Mouse (Mus musculus) heart, embryonic 10.5 days (tissue): ENCODE data around the gene Ylpm1. TPM values are rescaled to one million over a fixed set of nuclear protein-coding genes. Genes with fewer than 3 reads are reported as not detected.
A peak's percentile ranks its signal among the peaks of the same experiment; 100 is the strongest.

Experiments used
- DNase-seq: peaks from one replicate; pipeline ENCODE4 v3.0.0-alpha.2; 2017; ENCODE audit warnings: low spot score
- H3K27ac ChIP-seq: fragments of 300-500 bp; sonication (generic); 2 replicates; pipeline ENCODE4 v1.5.1; 2016; ENCODE audit warnings: mild to moderate bottlenecking
- H3K27me3 ChIP-seq: fragments of 300-500 bp; sonication (generic); 2 replicates; pipeline ENCODE4 v1.6.1; 2016; ENCODE audit warnings: mild to moderate bottlenecking; ENCODE audit not compliant: poor library complexity, insufficient read depth, severe bottlenecking
- H3K36me3 ChIP-seq: fragments of 300-500 bp; sonication (generic); 2 replicates; pipeline ENCODE4 v1.6.1; 2016; ENCODE audit warnings: mild to moderate bottlenecking, moderate library complexity
- H3K4me1 ChIP-seq: fragments of 300-500 bp; sonication (generic); 2 replicates; pipeline ENCODE4 v1.6.1; 2016; ENCODE audit warnings: mild to moderate bottlenecking
- H3K4me3 ChIP-seq: fragments of 300-500 bp; sonication (generic); 2 replicates; pipeline ENCODE4 v1.5.1; 2016; ENCODE audit warnings: mild to moderate bottlenecking, moderate library complexity
- H3K9me3 ChIP-seq: fragments of 300-500 bp; sonication (generic); 2 replicates; pipeline ENCODE4 v1.6.1; 2016; ENCODE audit warnings: mild to moderate bottlenecking, moderate library complexity
- WGBS: fragments of 180-500 bp; shearing (Covaris S2); methylation state at CpG from one replicate; pipeline ENCODE4 v1.1.7; 2016; 5-methylcytosine and 5-hydroxymethylcytosine counted together
- polyA plus RNA-seq: library from polyadenylated mRNA; unstranded; fragments of >200 nt; fragmentation: Nextera tagmentation; extraction: Ambion mirVana; gene quantifications from 2 replicates; pipeline ENCODE4 v1.2.1, GENCODE M21; 2016

Gene Ylpm1
- polyA plus RNA-seq, 1 experiment from 2014 or later: 28.7 TPM

DNA sequence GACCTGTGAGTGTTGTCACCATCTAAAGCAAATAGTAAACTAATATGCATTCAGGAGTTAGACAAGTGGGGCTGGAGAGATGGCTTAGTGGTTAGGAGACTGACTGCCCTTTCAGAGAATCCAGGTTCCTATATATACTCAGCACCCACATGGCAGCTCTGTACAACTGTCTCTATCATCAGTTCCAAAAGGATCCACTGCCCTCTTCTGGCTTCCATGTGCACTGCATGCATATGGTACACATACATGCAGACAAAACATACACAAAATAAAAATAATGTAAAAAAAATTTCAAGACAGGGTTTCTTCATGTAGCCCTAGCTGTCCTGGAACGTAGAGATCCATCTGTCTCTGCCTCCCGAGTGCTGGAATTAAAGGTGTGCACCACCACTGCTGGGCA, 36.6 kb downstream of the Ylpm1 start:
- Histone ChIP-seq H3K4me1 (no peaks in the 10 kb centered on the region), H3K27ac (no peak overlapping the region), H3K36me3 (peaks cover 60% of the 10 kb centered on the region), H3K27me3 (no peaks in the 10 kb centered on the region), H3K9me3 (no peaks in the 10 kb centered on the region), H3K4me3 (no peak overlapping the region)
- WGBS: 92% methylated on average over 2 of the region's 2 CpGs
- no peak for DNase-seq

DNA sequence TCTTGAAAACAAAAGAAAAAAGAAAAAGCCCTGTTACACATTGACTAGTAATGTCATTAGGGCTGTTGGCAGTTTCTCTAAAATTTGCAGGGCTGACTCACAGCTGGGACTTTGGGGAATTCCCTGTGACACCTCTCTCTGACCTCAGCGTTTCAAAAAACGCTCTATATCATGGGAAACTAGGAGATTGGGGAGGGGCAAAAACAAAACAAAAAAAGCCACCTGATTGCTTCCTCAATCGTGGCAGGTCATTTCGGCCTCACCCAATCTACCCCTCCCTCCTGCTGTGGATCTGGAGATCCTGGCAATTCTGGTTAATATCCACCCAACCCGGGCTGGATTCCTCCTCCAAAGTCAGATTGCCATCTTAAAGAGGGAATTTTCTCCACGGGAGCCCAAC, 55.1 kb downstream of the Ylpm1 start:
- no peak for DNase-seq
- Histone ChIP-seq H3K9me3 (no peaks in the 10 kb centered on the region), H3K36me3 (peaks cover 53% of the 10 kb centered on the region), H3K4me1 (peaks cover 6% of the 10 kb centered on the region; the same call in 1 of the 2 replicates), H3K27ac (no peak overlapping the region), H3K4me3 (no peak overlapping the region), H3K27me3 (no peaks in the 10 kb centered on the region)
- WGBS: 81% methylated on average over 6 of the region's 6 CpGs

DNA sequence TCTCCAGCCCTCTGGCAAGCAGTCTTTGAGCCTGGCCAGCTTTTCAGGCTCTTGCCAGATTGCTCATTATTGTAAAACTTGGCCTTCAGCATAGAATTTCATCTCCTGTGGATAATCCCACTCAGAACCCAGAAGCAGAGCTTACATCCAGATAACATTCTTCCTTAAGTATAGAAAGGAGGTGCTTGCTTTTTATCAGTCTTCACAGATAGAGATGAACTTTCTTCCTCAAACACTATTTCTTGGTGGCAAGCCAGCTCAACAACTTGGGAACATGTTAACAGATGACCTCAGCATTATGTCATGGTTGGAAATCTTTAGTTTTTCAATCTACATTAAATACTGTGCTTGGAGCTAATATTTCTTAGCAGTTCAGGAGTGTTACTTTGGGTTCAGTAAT, 74.9 kb downstream of the Ylpm1 start:
- no peak overlapping the region for H3K4me3 ChIP-seq
- H3K9me3 ChIP-seq: no peaks in the 10 kb centered on the region
- H3K4me1 ChIP-seq: no peaks in the 10 kb centered on the region
- no peaks in the 10 kb centered on the region for H3K27me3 ChIP-seq
- no peak for DNase-seq
- H3K36me3 ChIP-seq: peaks cover 59% of the 10 kb centered on the region
- H3K27ac ChIP-seq: no peak overlapping the region

DNA sequence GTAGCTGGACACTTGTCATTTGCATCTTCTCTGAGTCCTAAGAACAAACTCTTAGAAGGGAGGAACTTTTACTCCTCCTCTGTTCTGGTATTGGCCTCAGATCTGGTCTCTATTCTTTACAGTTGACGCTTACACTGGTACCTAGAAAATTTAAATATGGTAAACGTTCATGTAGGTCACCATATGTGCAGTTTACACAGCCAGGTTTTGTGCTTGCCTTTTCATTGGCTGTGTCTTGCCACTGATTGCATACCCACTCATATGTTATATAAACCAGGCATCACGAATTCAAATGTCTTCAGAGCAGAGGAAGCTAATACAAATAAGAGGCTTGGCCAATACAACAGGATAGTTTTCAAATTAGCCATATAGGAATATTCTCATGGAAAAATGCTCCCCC, 81.0 kb downstream of the Ylpm1 start:
- DNase-seq: no peak
- Histone ChIP-seq H3K27me3 (no peaks in the 10 kb centered on the region), H3K36me3 (peaks cover 21% of the 10 kb centered on the region), H3K4me3 (no peak overlapping the region), H3K9me3 (no peaks in the 10 kb centered on the region), H3K4me1 (no peaks in the 10 kb centered on the region), H3K27ac (no peak overlapping the region)
- WGBS: 93% methylated on average over 3 of the region's 3 CpGs

DNA sequence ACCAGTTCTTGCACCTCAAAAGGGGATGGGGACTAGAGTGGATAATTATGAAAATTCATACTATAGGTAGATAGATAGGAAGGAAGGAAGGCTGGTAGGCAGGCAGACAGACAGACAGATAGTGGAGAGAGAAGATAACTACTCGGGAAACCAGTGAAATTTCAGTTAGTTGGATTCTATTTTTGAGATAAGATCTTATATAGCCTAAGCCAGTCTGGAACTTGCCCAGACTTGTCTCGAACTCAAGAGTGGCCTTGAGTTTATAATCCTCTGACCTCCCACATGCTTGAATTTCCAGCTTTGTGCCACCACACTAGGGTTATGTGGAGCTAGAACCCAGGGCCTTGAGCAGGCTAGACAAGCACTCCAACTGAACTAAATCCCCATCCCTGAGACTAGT, 88.1 kb downstream of the Ylpm1 start:
- no peak overlapping the region for H3K27ac ChIP-seq
- no peaks in the 10 kb centered on the region for H3K4me1 ChIP-seq
- H3K9me3 ChIP-seq: no peaks in the 10 kb centered on the region
- DNase-seq: no peak
- WGBS: 80% methylated on average over 2 of the region's 2 CpGs
- peaks cover 27% of the 10 kb centered on the region for H3K36me3 ChIP-seq
- H3K27me3 ChIP-seq: no peaks in the 10 kb centered on the region
- H3K4me3 ChIP-seq: no peak overlapping the region

DNA sequence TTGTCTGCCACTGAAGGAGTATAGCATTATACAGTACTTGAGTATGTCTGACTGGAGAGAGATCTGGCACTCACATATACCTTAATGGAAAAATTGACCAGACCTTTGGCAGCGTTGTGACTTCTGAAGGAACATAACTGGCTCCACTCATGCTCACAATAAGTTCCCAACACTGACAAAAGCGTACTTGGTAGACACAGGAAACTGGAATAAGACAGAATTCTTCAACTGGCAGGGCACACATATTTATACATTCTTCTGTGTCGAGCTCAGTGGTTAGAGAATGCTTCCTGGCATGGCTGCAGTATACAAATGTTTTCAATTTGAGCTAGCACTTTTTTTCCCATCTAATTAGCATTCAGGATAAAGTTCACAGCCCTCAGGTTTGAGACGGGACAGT, 88.8 kb downstream of the Ylpm1 start:
- H3K27me3 ChIP-seq: no peaks in the 10 kb centered on the region
- no peak overlapping the region for H3K4me3 ChIP-seq
- H3K36me3 ChIP-seq: peaks cover 33% of the 10 kb centered on the region
- no peaks in the 10 kb centered on the region for H3K4me1 ChIP-seq
- no peak overlapping the region for H3K27ac ChIP-seq
- no peak for DNase-seq
- 81% methylated on average over 4 of the region's 4 CpGs for WGBS
- no peaks in the 10 kb centered on the region for H3K9me3 ChIP-seq

DNA sequence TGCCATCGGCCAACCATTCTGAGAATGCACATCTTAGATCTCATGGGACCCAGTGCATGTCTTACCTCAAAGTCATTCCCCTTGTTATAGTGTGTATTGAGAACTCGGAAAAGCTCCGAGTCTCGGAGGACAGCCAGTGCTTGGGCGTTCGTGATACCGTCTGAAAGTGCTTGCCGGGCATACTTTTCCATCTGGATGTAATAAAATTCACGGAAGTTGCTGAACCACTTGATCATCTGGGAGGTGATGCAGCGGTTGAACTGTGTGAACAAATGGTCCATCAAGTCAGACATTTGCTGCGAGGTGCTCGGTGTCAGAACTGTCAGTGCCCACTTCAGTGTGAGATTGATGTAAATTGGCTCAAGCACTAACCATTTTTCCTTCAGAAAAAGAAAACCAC, 91.7 kb downstream of the Ylpm1 start:
- Histone ChIP-seq H3K4me1 (no peaks in the 10 kb centered on the region), H3K27me3 (no peaks in the 10 kb centered on the region), H3K27ac (no peak overlapping the region), H3K9me3 (no peaks in the 10 kb centered on the region), H3K4me3 (no peak overlapping the region), H3K36me3 (peaks cover 33% of the 10 kb centered on the region)
- 95% methylated on average over 12 of the region's 12 CpGs for WGBS
- peak; percentile 55 for DNase-seq

DNA sequence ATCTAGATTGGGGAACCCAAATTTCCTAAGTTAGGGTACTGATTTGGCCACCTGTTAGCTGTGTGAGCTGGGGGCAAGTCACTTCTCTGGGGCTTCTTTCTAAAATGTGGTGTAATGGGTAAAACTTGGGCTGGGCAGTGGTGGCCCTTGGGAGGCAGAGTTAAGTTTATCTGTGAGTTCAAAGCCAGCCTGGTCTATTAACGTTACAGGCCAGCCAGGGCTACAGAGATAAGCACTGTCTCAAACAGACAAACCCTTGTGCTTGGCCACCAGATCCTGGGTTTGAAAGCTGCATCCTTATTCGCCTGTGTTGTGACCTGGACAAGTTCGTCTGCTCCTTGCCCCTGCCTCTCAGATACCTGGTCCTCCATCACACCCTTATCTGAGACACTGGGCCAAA, 95.1 kb downstream of the Ylpm1 start:
- no peaks in the 10 kb centered on the region for H3K27me3 ChIP-seq
- no peak overlapping the region for H3K4me3 ChIP-seq
- no peak for DNase-seq
- H3K36me3 ChIP-seq: peaks cover 33% of the 10 kb centered on the region
- WGBS: 64% methylated on average over 3 of the region's 3 CpGs
- no peak overlapping the region for H3K27ac ChIP-seq
- peaks cover 8% of the 10 kb centered on the region for H3K4me1 ChIP-seq
- H3K9me3 ChIP-seq: no peaks in the 10 kb centered on the region

DNA sequence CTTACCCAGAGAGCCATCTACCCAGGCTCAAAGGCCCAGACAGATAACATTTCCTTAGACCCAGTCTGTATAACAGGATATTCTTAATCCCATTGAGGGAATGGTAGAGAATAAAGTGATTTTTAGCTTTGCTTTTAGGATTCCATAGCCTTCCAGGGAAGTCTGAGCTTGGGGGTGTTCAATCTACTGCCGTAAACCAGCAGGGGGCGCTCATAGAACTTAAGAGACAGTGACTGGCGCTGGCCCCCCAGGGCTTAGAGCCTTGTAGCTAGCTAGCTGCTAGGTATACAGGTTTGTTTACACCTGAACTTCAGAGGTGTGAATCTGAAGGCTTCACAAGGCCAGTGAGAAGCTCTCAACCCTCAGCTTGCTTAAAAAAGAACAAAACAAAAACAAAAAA, 96.1 kb downstream of the Ylpm1 start:
- peaks cover 8% of the 10 kb centered on the region for H3K4me1 ChIP-seq
- no peaks in the 10 kb centered on the region for H3K9me3 ChIP-seq
- H3K4me3 ChIP-seq: no peak overlapping the region
- DNase-seq: no peak
- H3K36me3 ChIP-seq: peaks cover 26% of the 10 kb centered on the region
- no peaks in the 10 kb centered on the region for H3K27me3 ChIP-seq
- no peak overlapping the region for H3K27ac ChIP-seq
- WGBS: 4% methylated on average over 3 of the region's 3 CpGs

DNA sequence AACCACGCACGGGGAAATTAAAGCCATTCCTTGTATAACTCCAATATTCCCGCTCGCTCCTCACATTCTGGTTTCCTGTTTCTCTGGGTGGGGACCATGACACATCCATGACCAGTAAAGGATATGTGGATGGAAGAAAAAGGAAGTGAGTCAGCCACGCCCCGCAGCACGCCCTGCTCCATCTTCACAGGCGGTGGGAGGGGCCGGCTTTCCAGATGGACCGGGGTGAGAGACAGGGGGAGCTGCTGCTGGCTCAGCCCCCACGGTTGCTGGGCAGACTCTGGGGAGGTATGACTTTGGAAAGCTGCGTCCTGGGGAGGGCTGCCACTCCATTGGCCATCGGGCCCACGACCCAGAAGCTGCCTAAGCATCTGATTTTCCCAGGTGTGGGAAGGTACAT, 97.9 kb downstream of the Ylpm1 start:
- Histone ChIP-seq H3K36me3 (peaks cover 8% of the 10 kb centered on the region), H3K4me3 (no peak overlapping the region), H3K4me1 (peaks cover 8% of the 10 kb centered on the region), H3K27me3 (no peaks in the 10 kb centered on the region), H3K9me3 (no peaks in the 10 kb centered on the region), H3K27ac (peak overlapping the region; percentile 62; the same call in 1 of the 2 replicates)
- WGBS: 25% methylated on average over 14 of the region's 14 CpGs
- peak; percentile 85 for DNase-seq

DNA sequence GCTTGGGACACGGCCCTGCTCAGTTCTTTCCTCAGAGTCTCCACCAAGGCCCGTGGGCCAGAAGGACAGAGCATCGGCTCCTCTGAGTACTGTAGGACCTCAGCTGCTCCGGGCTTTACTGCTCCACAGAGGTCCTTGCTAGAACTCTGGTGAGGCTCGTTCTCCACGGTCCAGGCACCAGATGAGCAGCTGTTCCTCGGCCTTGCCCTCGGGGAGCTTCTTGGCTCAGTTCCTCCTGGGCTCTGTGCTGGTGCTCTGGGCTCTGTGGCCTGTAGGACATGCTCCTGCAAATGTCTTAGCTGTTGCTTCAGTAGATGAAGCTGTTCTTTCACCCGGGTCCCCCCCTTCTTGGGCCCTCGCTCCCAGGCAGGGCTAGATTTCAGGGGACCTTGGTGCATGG, 98.6 kb downstream of the Ylpm1 start:
- H3K27ac ChIP-seq: 0 out of 2 replicates have a peak overlapping the region, but pooled peaks have one; percentile 62
- H3K4me3 ChIP-seq: no peak overlapping the region
- H3K9me3 ChIP-seq: no peaks in the 10 kb centered on the region
- 88% methylated on average over 10 of the region's 10 CpGs for WGBS
- H3K4me1 ChIP-seq: peaks cover 8% of the 10 kb centered on the region
- H3K27me3 ChIP-seq: no peaks in the 10 kb centered on the region
- 0 out of 2 replicates have a peak, but pooled peaks cover 2% of the 10 kb centered on the region for H3K36me3 ChIP-seq
- no peak for DNase-seq

DNA sequence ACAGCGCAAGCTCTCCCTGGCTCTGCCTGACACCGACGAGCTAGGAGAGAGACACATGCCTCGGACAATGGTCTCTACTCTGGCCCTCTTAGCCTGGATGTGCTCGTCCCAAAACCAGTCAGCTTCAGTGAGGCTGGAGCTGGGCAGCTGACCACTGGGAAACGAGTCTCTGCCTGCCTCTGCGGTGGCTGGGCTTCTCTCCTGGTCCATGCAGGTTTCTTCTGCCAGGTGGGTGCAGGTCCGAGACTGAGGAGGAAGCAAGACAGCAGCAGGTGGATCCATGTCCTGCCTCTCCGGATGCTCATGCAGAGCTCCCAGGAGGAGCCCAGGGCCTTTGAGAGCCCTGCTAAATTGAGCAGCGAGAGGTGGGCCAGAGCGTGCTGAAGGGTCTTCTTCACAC, 99.0 kb downstream of the Ylpm1 start:
- Histone ChIP-seq H3K36me3 (no peaks in the 10 kb centered on the region), H3K27me3 (no peaks in the 10 kb centered on the region), H3K9me3 (no peaks in the 10 kb centered on the region), H3K27ac (no peak overlapping the region), H3K4me1 (peaks cover 8% of the 10 kb centered on the region), H3K4me3 (no peak overlapping the region)
- no peak for DNase-seq
- WGBS: 79% methylated on average over 11 of the region's 11 CpGs

DNA sequence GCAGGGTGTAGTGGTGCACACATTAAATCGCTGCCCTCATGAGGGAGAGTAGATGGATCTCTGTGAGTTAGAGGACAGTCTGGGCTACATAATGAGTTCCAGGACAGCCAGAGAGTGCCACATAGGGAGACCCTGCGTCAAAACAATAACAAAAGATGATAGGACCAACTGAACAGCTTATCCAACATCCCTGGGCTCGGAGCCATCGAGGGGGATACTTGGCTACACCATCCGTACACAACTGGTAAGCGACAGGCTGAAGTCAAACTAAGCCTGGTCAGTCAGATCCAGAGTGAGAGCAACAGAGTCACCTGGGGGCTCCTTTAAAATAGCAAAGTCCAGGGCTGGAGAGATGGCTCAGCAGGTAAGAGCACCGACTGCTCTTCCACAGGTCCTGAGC, 99.7 kb downstream of the Ylpm1 start:
- Histone ChIP-seq H3K27me3 (no peaks in the 10 kb centered on the region), H3K27ac (no peak overlapping the region), H3K9me3 (no peaks in the 10 kb centered on the region), H3K36me3 (no peaks in the 10 kb centered on the region), H3K4me3 (no peak overlapping the region), H3K4me1 (peaks cover 8% of the 10 kb centered on the region)
- 87% methylated on average over 7 of the region's 7 CpGs for WGBS
- DNase-seq: no peak

DNA sequence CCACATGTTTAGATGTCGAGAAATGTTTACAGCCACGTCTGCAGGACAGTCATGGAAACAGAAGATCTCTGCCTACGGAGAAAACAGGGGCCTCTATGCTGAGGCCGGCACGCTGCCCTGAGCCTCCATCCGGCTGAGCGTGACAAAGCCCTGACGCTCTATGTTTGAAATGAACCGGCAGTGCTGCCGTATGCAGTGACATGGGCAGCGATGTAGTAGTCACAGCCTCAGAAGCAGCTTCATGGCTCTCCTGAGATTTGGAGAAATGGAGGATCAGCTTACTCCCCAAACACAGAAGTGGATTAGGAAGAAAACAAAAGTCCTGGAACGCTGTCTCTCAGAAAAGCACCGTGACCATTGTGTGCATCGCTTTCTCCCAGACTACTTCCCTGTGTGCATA, 104.9 kb downstream of the Ylpm1 start:
- no peak for DNase-seq
- Histone ChIP-seq H3K27ac (no peak overlapping the region), H3K36me3 (no peaks in the 10 kb centered on the region), H3K4me1 (no peaks in the 10 kb centered on the region; the same call in 1 of the 2 replicates), H3K27me3 (no peaks in the 10 kb centered on the region), H3K9me3 (no peaks in the 10 kb centered on the region), H3K4me3 (no peak overlapping the region)
- WGBS: 74% methylated on average over 14 of the region's 14 CpGs
